Mouse (Mus musculus): Measurements from ENCODE around the gene Wdr82. TPM values are rescaled to one million over a fixed set of nuclear protein-coding genes. Genes with fewer than 3 reads are reported as not detected.
A peak's percentile ranks its signal among the peaks of the same experiment; 100 is the strongest.

Wdr82 gene
- 83.9 and 84.7 TPM in 2 replicates for total RNA-seq (2021)
- long read RNA-seq, experiment 1, transcript Wdr82-201 (9 exons, 3,747 nt), result major isoform, 6 of 21 reads
- long read RNA-seq, experiment 1, partial matches to known transcripts, result 0 of 21 reads
- long read RNA-seq, experiment 1, other reads (novel, unspliced or antisense), result 14 of 21 reads
- long read RNA-seq, experiment 2, partial matches to known transcripts, result 1 of 14 reads
- long read RNA-seq, experiment 2, other reads (novel, unspliced or antisense), result 9 of 14 reads

DNA sequence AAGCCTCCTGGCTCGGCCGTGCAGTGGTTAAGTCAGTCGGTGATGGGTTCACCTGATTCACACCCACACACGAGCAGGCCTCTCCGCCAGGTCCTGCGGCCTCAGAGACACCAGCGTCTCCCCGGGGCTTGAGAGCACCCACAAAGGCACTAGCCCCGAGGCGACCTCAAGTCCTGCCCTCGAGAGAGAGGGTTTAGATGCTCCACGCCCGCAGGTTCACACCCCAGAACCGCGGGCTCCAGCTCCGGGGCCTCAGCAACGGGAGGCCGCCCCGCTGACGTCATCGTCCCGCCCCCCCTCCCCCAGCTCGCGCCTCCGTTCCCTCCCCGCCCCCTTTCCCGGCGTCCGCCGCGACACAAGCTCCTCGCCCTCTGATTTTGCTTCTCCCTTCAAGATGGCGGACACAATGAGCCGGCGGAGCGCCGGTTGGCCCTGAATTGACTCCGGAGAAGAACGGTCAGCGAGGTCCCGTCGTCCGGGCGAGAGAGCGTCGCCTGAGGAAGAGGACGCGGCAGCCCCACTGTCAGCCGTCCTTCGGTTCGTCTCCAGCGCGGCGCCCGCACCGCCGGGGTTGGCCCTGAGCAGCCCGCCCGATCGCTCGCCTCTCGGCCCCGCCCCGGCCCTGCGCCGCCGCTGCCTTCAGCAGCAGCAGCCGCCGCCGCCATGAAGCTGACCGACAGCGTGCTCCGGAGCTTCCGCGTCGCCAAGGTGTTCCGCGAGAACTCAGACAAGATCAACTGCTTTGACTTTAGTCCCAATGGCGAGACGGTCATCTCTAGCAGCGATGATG lies at the start of gene Wdr82:
Wdr82 (plus strand) TSS at position 373 of the 790 bp plus-strand sequence.
- peak; percentile 97 for DNase-seq

- peak; percentile 43 for DNase-seq
Measured at GRCm38 (mm10) chr9:106123599-106123998, 47.1 kb upstream of the Wdr82 start.

- no peak for DNase-seq
Measured at GRCm38 (mm10) chr9:106126786-106127251, 43.9 kb upstream of the Wdr82 start.

GRCm38 (mm10) chr9:106129072-106129471 lies 41.7 kb upstream of the Wdr82 start:
- no peak for DNase-seq

GRCm38 (mm10) chr9:106130250-106130649 lies 40.5 kb upstream of the Wdr82 start:
- no peak for DNase-seq

DNA sequence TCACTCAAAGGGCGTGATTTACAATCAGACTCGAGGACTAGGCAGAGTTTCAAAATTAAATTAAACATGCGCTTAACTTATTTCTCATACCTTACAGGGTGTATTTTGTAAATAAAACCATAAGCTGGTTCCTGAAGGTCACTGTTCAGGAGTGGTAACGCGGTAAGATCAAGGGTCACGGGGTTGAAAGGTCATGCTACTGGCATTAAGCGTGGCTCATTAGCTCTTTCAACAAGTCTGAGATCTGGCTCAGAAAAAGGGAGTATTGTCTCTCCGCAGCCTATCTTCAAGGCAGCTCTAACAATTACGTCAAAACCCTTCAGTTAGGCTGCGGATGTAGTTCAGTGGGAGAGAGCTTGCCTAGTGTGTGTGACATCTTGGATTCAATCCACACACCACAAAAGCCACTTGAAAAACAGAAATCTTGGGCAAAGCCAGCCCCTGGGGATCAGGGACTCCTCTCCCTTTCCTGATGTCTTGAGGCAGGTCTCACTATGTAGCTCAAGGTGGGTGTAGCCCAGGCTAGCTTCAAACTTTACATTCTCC lies 33.0 kb upstream of the Wdr82 start:
- no peak for DNase-seq

- DNase-seq, result peak; percentile 26
Measured at GRCm38 (mm10) chr9:106139763-106140162, 31.0 kb upstream of the Wdr82 start.

DNA sequence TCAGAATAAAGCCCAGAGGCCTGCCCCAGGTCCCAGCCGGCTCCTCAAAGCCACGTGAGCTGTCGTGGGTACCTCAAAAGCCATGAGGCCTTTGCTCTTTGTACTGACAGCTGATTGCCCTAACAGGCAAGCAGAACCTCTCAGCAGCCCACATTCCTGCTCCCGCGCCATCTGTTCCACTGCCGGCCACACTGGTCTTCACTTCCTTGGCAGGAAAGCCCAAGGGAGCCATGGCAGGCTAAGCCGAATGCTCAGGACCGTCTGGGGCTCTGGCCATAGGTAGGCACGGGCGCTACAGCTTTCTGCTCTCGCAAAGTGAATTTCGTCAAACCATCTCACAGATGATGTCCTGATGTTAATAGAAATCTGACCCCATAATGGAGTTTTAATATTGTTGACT lies 28.8 kb upstream of the Wdr82 start:
- no peak for DNase-seq

- no peak for DNase-seq
Measured at GRCm38 (mm10) chr9:106144176-106144575, 26.6 kb upstream of the Wdr82 start.

DNA sequence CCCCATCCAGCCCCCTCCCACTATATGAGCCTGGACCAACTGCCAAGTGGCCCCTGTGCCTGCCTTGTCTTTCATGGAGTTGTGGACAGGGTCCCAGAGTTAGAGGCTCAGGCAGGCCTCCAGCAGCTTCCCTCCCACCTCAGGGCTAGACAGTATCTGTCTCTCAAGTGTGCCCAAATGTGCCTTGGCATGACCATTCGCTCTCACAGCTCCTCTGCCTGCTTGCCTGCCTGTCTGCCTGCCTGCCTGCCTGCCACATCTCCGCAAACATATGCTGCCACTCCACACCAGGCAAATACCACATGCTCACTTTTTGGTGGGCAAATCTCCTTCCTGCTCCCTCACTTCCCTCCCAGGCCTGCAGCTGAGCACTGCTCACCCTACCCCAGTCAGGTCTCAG lies 25.1 kb upstream of the Wdr82 start:
- no peak for DNase-seq

DNA sequence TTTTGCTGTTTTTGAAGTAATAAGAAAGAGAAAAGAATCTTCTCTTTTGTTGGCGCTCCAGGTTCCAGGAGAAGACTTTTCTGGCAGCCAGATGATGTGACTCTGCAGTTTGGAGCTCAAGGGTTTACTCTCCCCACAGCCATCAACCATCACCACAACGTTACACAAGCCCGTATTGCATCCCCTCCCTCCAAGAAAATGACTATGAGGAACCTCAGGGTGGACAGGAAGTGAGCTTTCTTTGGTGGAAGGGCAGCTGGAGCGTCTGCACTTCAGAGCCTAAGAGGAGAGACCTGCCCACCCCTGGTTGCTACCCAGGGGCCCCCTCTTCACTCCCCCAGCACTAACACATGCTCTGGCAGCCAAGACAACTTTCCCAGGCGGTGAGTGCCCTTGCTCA lies 23.4 kb upstream of the Wdr82 start:
- DNase-seq, result no peak

DNA sequence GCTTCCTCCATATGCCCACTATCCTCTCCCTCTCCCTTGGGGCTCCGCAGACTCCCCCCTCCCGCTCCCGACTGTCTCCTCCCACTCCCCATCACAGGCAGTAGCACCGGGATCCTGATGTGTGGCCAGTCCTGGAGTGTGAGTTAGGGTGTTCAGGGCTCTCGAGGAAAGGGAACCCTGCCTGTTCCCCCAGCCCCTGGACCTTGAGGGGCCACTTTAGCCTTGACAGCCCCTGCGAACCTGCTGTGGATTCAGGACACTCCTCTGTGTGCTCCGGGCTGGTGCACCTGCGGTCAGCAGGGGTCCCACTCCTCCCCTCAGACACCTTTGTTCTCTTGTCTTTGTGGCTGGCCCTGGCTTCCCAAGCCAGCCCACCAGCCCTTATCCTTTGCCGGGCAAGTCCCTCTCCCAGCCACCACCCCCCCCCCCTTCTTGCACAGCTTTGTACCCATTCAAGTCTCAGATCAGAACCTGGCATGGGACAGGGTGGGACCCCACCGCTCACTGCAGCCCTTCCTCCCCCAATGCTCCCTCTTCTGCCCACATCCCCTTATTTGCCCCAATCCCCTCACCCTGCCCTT lies 22.8 kb upstream of the Wdr82 start:
- DNase-seq, result no peak

DNA sequence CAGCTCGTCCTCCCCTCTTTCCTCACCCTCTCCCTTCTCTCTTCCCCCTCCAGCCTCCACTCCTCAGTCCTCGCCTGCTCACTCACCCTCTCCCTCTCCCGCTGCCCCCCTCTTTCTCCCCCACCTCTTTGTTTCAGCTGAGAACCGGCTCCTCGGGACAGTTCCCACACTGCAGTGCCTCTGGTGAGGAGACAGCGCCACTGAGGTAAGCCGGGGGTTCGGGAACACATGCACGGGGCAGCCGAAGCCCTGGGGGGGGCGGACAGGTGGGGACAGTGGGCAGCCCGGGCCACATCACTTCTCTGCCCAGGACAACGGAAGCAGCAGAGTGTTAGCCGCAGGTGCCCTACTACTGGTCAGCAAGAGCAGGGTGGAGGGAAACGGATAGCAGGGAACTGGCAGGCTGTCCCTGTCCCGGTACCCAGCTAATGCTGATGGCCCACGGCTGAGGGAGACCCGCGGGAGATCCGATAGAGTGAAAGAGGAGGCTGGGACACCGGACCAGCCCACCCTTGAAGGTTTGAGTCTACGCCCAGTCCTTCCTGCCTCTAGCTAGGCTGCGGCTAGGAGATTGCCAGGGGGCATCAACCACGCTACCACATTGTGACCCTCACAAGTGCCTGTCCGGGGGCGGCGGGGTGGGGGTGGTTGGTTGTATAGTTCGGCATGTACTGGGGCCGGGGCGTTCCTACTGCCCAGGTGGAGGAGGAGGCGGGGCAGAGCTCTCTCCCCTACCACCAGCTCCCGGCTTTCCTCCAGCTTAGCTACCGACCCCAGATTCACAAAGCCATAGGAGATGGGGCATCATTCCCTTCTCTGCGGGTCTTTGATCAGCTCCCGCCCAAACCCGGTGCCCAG lies 22.0 kb upstream of the Wdr82 start:
- peak; percentile 17 for DNase-seq

- DNase-seq, result no peak
Measured at GRCm38 (mm10) chr9:106149399-106149754, 21.4 kb upstream of the Wdr82 start.

- DNase-seq, result peak; percentile 85
Measured at GRCm38 (mm10) chr9:106154106-106154505, 16.6 kb upstream of the Wdr82 start.

DNA sequence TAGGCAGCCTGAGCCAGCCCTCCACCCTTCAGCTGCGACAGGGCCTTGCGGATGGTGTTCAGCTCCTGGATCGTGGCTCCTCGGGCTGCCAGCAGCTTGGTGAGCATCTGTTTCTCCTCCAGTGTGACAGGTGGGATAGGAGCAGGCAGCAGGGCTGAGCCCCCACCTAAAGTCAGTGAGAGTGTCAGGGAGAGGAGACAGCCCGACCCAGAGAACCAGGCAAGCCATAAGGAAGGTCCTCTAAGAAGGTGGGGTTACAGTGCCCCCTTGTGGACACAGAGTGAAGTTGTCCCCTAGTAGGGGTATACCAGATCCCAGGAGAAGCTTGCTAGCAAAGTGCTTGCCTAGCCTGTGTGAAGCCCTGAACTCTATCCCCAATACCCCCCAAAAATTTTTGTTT lies 14.3 kb upstream of the Wdr82 start:
- DNase-seq, result peak; percentile 80

GRCm38 (mm10) chr9:106156921-106157622 lies 13.7 kb upstream of the Wdr82 start:
- DNase-seq, result no peak

GRCm38 (mm10) chr9:106157623-106157925 lies 13.2 kb upstream of the Wdr82 start:
- DNase-seq, result no peak

DNA sequence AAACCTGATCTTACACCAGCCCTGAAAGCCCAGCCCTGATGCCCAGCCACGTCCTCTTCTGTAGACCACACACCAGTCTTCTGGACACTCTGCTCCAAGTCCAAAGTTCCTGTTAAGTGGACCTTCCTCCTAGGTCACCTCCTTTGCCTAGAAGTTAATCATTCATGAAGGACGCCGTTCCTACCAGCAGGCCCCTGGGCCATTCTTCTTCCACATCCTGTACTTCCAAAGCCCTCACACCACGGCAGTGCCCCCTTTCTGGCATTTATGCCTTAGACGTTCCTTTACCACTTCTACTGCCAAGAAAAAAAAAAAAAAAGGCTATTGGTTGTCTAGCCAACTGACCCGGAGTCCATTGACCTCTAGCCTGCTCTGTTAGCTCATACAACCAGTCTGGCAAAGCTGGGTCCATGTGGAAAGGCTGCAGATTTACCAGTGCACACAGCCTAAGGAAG lies 12.7 kb upstream of the Wdr82 start, which contains the start of gene Glyctk:
Glyctk (minus strand) TSS at position 102 of the 455 bp plus-strand sequence.
- DNase-seq, result no peak

DNA sequence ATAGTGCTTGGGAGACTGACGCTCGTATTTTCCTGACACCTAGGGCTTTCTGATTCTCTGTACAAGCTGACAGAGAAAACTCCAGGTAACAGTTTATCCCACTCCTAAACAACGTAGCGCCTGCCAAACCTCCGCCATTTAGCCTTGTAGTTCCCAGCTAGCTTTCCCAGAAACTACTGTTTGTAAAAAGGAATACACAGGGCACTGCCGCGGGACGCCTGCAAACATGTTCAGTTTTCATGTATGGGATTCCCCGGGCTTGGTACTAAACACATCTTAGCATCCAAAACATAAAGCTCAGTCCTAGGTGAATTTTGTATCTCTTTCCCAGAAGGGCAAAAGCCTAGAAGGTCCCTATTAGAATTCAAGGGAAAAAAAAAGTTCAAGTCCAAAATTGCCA lies 11.5 kb upstream of the Wdr82 start:
- DNase-seq, result no peak

- peak; percentile 98 for DNase-seq
Measured at GRCm38 (mm10) chr9:106159784-106160301, 10.9 kb upstream of the Wdr82 start.
